Mouse (Mus musculus) bone marrow macrophage, adult 2 months (primary cell): Measurements from ENCODE around the gene Rab1a. TPM values are rescaled to one million over a fixed set of nuclear protein-coding genes. Genes with fewer than 3 reads are reported as not detected.
"Not testable (repeated sequence)": the region's sequence is repeated elsewhere in the genome, so short reads cannot be mapped to it uniquely, and the experiment has no call there.

ENCODE experiments used
- H3K27ac ChIP-seq: 2 replicates; pipeline ENCODE4 v1.5.1; 2012; ENCODE audit warnings: low read depth, low read length; ENCODE audit not compliant: insufficient read depth
- H3K4me1 ChIP-seq: 2 replicates; pipeline ENCODE4 v1.6.1; 2012; ENCODE audit warnings: low read length; ENCODE audit not compliant: control insufficient read depth, insufficient read depth
- H3K4me3 ChIP-seq: 2 replicates; pipeline ENCODE4 v1.5.1; 2012; ENCODE audit warnings: mild to moderate bottlenecking, low read length, moderate library complexity; ENCODE audit not compliant: insufficient read depth
- CTCF ChIP-seq: IDR thresholded peaks from 2 replicates; pipeline ENCODE4 v1.5.1; 2012; ENCODE audit warnings: low read depth, mild to moderate bottlenecking, low read length, moderate library complexity
- POLR2A ChIP-seq: IDR thresholded peaks from 2 replicates; pipeline ENCODE4 v1.6.1; 2012; ENCODE audit warnings: mild to moderate bottlenecking, low read depth, low read length, borderline replicate concordance
- polyA plus RNA-seq: library from polyadenylated mRNA; stranded (reverse); fragments of >200 nt; gene quantifications from 2 replicates; pipeline ENCODE4 v1.2.4, GENCODE M21; 2012; ENCODE audit not compliant: missing spikeins, insufficient read depth, insufficient read length

Gene Rab1a
- polyA plus RNA-seq: 272 and 290 TPM in 2 replicates

DNA sequence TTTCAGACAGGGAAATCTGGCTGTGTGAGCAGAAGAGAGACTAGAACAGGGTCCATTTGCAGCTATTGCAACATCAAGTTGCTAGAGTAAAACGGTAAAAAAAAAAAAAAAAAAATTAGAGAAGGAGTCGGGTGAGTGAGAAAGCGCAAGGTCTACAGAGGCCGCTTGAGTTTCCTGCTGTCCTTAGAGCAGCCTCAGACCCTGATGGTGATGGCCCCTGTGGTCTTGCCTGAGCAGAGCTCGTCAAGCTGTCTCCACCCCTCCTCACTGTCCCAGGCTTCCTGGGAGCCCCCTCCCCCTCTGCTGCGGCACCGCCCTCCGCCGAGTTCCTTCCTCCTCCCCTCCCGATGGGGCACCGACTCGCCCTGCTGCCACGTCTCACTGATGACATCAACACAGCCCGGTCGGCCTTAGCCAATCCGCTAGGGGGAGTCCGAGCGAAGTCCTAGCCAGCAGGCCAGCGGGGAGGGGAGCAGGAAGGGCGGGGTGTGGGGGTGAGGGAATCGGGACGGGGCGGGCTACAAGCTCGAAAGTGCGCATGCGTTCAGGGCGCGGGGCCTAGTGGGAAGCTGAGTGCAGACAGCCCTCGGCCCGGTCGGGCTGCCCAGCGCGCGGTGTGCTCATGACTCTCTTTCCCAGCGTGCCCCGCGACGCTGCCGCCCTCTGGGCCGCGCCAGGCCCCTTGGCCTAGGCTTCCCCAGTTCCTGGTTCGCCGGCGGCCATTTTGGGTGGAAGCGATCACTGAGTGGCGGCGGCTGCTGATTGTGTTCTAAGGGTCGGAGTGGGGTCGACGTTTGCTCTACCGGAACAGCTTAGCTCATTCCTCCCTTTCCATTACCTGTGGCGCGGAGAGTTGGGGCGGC, at the start of gene Rab1a:
Gene Rab1a (plus strand): TSS at position 720 of the 863 bp plus-strand sequence.
- peaks cover 24% of the 10 kb centered on the region for H3K4me1 ChIP-seq
- peak within 1 kb of the TSS; percentile 93 for H3K27ac ChIP-seq
- peak within 1 kb of the TSS; percentile 100 for H3K4me3 ChIP-seq
- TF ChIP-seq CTCF: no peak
- peak; percentile 8; the same call in 1 of the 2 replicates for TF ChIP-seq POLR2A

DNA sequence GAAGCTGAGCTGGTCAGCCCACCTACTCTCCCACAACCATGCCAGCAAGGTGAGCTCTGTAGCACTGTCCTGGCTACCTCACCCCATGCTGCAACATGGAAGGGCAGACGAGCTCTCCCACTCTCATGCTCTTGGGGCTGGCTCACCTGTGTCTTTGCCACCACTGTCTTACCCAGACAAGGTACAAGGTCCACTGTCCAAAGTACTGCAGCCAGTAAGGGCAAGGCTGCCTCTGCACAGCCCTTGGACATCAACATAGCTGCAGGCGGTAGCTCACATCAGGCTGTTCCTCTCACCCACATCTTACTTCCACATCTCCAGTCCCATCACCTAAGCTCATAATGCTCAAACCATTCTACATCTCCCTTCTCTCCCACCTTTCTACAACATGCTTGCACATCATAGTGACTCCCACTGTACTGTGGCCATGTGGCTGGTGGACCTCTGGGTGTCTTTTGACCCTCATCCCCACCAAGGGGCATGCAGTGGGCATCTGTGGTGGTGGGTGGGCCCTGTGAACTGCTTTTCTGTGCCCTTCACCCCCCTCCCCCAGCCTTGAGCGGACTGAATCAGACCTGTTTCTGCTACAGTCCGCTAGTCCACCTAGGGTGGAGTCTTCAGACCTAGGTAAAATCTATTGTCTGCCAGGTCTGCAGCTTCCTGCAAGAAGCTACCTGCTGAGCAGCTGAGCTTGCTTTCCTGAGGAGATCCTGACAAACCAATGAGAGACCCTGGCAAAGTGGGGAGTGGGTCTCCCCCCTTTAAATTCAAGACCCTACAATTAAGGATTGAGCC, 48.9 kb upstream of the Rab1a start:
- H3K4me1 ChIP-seq: no peaks in the 10 kb centered on the region
- H3K4me3 ChIP-seq: no peak overlapping the region
- H3K27ac ChIP-seq: no peak overlapping the region
- TF ChIP-seq POLR2A (no peak), CTCF (no peak)

DNA sequence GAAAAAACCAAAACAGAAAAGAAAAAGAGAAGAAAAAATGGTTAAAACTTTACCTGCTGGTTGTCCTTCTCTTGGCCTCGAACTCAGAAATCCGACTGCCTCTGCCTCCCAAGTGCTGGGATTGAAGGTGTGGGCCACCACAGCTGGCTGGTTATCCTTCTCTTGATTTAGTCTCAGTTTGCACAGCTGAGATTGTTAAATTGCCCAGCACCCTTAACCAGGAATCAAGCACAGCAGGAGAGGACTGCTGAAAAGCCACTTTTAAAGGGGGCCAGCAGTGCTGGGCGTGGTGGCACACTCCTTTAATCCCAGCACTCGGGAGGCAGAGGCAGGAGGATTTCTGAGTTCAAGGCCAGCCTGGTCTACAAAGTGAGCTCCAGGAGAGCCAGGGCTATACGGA, 47.7 kb upstream of the Rab1a start:
- H3K4me1 ChIP-seq, H3K27ac ChIP-seq, H3K4me3 ChIP-seq: not testable (repeated sequence)

DNA sequence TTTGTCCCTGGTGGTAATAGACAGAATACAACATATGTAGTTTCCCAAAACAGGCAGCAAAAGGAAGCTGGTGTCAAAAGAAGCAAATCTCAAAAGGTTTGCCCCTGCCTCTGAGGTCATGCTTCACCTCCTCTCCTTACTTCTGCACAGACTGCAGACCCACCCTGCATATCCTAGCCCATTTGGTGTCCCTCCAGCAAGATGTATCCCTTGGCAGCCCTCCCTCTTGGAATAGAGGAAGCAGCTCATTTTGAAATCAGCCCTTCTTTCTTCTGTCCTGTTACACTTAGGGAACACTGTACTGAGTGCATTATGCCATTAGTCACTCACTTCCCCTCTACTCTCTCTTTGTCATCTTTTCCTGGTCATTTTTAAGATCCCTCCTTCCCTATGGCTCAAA, 42.4 kb upstream of the Rab1a start:
- Histone ChIP-seq H3K4me3 (no peak overlapping the region), H3K4me1 (peaks cover 16% of the 10 kb centered on the region), H3K27ac (peak overlapping the region; percentile 41)
- no peak for TF ChIP-seq POLR2A
- no peak for TF ChIP-seq CTCF

DNA sequence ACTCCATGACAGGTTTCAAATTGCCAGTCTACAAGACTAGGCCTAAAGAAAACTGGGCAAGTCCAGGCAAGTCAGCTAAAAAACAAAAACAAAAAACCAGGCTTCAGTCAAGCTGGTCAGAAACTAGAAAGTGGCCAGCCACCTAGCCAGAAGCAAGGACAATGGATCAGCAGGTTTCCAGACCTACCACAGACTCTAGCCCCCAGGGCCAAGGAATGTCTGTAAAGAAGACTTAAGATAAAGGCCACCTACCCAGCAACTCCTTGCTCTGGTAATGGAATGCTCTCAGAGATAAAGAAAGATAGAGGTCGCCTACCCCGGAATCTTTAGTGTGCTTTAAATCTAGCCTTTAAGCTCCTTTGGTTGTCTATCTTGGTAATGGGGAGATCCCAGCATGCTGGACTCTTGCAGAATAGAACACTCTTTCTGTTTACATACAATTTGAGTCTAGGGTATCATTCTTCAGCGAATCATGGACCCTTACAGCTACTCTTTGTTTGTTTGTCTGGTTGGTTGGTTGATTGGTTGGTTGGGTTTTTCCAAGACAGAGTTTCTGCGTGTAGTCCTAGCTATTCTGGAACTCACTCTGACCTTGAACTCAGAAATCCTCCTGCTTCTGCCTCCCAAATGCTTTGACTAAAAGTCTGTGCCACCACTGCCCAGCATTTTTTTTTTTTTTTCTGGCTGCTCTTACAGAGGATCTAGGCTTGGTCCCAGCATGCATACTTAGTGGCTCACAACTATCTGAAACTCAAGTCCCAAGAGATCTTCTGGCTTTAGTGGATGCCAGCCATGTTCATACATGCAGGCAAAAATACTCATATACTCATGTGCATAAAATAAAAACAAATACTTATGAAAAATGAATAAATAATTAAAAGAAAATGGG, 36.0 kb upstream of the Rab1a start:
- no peak overlapping the region for H3K27ac ChIP-seq
- peaks cover 31% of the 10 kb centered on the region for H3K4me1 ChIP-seq
- H3K4me3 ChIP-seq: no peak overlapping the region
- TF ChIP-seq CTCF: no peak
- no peak for TF ChIP-seq POLR2A

DNA sequence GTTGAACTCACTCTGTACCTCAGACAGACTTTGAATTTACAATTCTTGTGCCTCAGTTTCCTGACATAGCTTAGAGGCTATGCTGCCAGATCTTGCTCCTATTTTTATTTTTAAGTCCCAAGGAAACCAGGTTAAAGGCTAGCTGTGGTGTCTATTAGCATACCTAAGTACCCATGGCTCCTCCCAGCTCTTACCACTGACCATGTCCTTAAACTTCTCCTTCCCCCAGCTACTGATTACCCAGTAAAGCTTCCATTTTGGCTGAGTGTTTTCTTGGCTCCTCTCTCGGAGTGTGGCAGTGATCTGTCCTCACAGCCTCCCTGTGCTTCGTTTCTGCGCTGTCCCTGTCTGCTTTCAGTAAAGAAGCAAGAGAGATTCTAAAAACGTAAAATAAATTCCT, 35.2 kb upstream of the Rab1a start:
- no peak overlapping the region for H3K4me3 ChIP-seq
- no peak overlapping the region for H3K27ac ChIP-seq
- TF ChIP-seq CTCF: no peak
- TF ChIP-seq POLR2A: no peak
- peaks cover 35% of the 10 kb centered on the region for H3K4me1 ChIP-seq

DNA sequence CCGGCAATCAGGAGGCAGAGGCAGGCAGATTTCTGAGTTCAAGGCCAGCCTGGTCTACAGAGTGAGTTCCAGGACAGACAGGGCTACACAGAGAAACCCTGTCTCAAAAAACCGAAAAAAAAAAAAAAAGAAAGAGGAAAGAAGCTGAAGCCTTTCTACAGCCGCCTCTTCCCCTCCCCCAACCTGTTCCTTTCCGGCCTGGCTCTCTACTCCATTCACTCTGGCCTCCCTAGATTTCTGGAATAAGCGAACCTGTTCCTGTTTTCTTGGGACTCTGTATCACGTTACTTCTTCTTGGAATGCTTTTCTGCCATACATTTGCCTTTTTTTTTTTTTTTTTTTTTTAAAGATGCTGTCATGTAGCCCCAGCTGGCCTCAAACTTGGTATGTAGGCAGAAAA, 34.8 kb upstream of the Rab1a start:
- not testable (repeated sequence) for H3K4me3 ChIP-seq, H3K27ac ChIP-seq
- H3K4me1 ChIP-seq: peaks cover 35% of the 10 kb centered on the region

DNA sequence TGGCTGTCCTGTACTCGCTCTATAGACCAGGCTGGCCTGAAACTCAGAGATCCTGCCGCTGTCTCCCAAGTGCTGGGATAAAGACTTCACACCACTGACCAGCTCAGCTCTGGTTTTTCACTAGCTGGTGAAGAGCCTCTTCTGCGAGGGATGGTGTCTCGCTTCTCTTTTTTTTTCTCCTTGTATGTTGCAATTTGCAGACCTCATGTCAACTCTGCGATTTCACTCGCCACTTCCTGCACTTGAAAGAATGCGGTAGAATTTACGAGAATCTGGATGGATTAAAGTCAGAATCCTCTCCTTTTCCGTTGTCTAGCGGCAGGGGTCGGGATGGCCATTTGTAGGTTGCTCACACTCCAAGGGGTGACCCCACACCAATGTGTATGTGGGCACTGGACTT, 32.3 kb upstream of the Rab1a start:
- Histone ChIP-seq H3K4me1 (peaks cover 35% of the 10 kb centered on the region), H3K4me3 (peak overlapping the region; percentile 23; the same call in 1 of the 2 replicates), H3K27ac (peak overlapping the region; percentile 94)
- TF ChIP-seq POLR2A (no peak), CTCF (no peak)

DNA sequence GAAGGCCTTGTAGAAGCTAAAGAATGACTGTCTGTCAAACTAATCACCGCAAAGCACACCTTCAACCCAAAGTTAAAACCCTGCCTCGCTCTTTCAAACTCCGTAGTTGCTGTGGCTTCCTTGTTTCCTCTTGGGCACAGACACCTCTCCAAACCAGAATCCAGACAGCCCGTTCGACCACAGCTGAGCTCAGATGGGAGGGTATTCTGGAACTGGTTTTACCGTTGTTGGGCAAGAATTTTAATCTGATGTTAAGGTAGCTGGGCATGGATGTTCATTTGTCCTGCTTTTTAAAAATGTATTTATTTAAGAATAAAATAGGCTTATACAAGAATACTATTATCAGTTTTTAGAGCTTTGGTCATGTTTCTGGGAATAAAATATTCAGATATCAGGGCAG, 14.0 kb upstream of the Rab1a start:
- TF ChIP-seq CTCF: no peak
- no peak for TF ChIP-seq POLR2A
- H3K4me1 ChIP-seq: peaks cover 1% of the 10 kb centered on the region
- H3K4me3 ChIP-seq: no peak overlapping the region
- H3K27ac ChIP-seq: no peak overlapping the region

DNA sequence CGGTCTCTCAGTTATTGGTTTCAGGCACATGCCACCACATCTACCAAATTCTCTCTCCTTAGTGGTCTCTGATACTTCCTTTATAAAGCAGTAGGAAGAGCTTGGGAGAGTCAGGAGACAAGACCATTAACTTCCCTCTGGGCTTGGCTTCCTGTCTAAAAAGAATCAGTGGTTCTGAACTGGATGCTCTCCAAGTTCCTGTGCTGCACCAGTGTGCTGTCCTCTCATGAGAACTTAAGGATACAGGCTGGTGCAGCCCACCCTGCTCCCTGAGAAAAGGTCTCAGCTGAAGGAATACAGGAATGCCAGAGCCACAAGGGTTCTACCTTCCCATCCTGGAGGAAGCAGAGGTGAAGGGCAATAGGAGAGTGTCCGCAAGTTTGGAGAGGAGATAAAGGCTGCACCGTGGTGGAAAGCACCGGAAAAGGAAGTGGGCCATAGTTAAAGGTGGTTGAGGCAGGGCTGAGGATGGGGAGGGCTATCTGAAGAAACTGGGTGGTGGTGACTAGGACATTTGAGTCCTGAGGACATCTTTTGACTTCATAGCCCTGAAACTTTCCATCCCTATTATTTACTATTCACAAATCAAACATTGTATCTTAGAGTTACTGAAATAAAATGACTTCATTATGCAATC, 8.0 kb upstream of the Rab1a start:
- peak overlapping the region; percentile 35 for H3K4me3 ChIP-seq
- TF ChIP-seq POLR2A (no peak), CTCF (no peak)
- H3K27ac ChIP-seq: peak overlapping the region; percentile 92
- H3K4me1 ChIP-seq: peaks cover 32% of the 10 kb centered on the region
